Mouse (Mus musculus): ENCODE data around the gene Arsa. TPM values are rescaled to one million over a fixed set of nuclear protein-coding genes. Genes with fewer than 3 reads are reported as not detected.

The Arsa gene
- polyA plus RNA-seq, 1 experiment from 2014 or later: 18.8 TPM

DNA sequence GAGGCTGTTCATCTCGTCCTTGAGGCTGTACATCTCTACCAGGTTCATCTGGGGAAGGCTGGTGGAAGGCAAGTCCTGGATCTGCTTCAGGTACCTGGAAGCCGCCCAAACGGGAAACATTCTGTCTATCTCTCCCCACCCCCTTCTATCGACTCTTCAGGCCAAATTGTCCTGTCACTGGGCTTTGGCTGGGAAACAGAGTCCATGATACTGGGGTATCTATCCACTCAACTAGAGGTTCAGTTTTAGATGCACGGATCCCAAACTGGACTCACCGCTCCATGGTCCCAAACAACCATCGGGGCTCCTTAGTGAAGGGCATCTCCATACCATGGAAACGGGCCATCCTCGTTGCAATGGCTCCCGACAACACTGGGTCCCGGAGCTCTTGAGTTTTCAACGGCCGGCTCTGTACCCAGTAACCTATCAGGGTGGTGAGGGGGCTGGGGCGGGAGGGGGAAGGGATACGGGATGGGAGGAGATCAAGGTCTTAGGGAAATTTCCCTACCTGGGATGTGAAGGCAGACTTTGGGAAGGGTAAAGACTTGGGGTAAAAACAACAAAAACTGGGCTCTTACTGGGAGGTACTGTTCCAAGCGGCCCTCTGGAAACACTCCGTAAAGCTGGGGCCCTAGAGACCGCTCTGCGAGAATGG is 49.0 kb downstream of the Arsa start:
- no peaks in the 10 kb centered on the region for H3K9me3 ChIP-seq
- no peak overlapping the region for H3K9ac ChIP-seq
- peak overlapping the region; percentile 94 for H3K4me2 ChIP-seq
- WGBS: 81% methylated on average over 19 of the region's 19 CpGs
- peak overlapping the region; percentile 73 for H3K4me3 ChIP-seq (replicated peaks)
- H3K4me1 ChIP-seq: peaks cover 7% of the 10 kb centered on the region
- 0 out of 2 replicates have a peak, but pooled peaks cover 4% of the 10 kb centered on the region for H3K36me3 ChIP-seq
- H3K27ac ChIP-seq: no peak overlapping the region
- H3K27me3 ChIP-seq (replicated peaks): no peaks in the 10 kb centered on the region
- ATAC-seq (ENCODE audit: insufficient read depth, low FRiP score, low read depth): no peak

DNA sequence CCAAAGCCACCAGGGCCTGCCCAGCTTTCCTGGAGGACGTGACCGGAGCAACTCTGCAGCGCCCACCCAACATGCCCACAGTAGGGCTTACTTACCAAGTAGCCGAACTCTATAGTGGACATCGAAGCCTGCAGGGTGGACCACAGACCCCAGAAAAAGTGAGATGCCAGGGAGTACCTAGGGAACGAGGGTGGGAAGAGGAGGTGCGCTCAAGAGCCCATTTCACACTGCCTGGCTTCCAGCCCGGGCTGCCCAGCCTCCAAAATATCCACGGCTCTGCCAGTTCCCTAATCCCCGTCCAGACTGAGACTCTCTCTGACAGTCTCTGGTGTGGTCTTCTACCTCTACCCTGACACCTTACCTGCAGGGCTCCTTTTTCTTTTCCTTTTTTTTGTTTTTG is 50.5 kb downstream of the Arsa start:
- Histone ChIP-seq H3K9ac (no peak overlapping the region), H3K4me3 (replicated peaks) (no peak overlapping the region), H3K9me3 (no peaks in the 10 kb centered on the region), H3K36me3 (0 out of 2 replicates have a peak, but pooled peaks cover 4% of the 10 kb centered on the region), H3K27me3 (replicated peaks) (no peaks in the 10 kb centered on the region), H3K4me2 (no peak overlapping the region), H3K27ac (no peak overlapping the region), H3K4me1 (peaks cover 7% of the 10 kb centered on the region)
- no peak for ATAC-seq (ENCODE audit: insufficient read depth, low FRiP score, low read depth)
- WGBS: 91% methylated on average over 10 of the region's 10 CpGs

GRCm38 (mm10) chr15:89425711-89426121 is 51.5 kb downstream of the Arsa start, which contains the start of gene Cpt1b:
Cpt1b (minus strand) TSS chr15:89425863.
- WGBS: 33% methylated on average over 6 of the region's 6 CpGs
- Histone ChIP-seq H3K27me3 (replicated peaks) (no peaks in the 10 kb centered on the region), H3K27ac (no peak within 1 kb of the TSS), H3K9ac (no peak within 1 kb of the TSS), H3K4me2 (no peak within 1 kb of the TSS), H3K4me3 (replicated peaks) (no peak within 1 kb of the TSS), H3K36me3 (0 out of 2 replicates have a peak, but pooled peaks cover 4% of the 10 kb centered on the region), H3K4me1 (peaks cover 7% of the 10 kb centered on the region), H3K9me3 (no peaks in the 10 kb centered on the region)
- ATAC-seq (ENCODE audit: insufficient read depth, low FRiP score, low read depth): no peak

DNA sequence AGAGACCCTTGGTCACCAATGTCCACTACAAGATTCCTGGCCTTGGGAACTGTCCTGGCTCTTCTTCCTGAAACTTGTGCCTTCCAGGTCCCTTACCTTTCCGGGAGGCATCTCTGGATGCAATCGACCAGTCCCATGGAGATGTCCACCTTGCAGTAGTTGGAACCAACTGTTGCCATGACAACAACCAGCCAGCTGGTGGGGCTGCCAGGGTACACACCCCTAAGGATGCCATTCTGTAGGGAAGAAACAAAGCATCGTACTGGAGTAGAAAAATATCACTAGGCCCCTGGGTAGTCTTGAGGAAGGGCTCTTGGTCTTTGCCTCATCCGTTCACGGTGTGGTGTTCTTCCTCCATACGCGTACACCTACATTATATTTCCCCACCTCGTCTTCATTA is 52.6 kb downstream of the Arsa start:
- H3K27ac ChIP-seq: no peak overlapping the region
- no peak overlapping the region for H3K4me2 ChIP-seq
- no peak for ATAC-seq (ENCODE audit: insufficient read depth, low FRiP score, low read depth)
- H3K9me3 ChIP-seq: no peaks in the 10 kb centered on the region
- peaks cover 9% of the 10 kb centered on the region; the same call in 1 of the 2 replicates for H3K36me3 ChIP-seq
- H3K9ac ChIP-seq: no peak overlapping the region
- H3K4me3 ChIP-seq (replicated peaks): no peak overlapping the region
- no peaks in the 10 kb centered on the region for H3K27me3 ChIP-seq (replicated peaks)
- peaks cover 7% of the 10 kb centered on the region for H3K4me1 ChIP-seq
- WGBS: 80% methylated on average over 8 of the region's 8 CpGs

Other genes starting within 250 kb of the Arsa start
- 45.3 and 45.9 TPM in 2 replicates for gene Sbf1, start 162.1 kb downstream of the Arsa start, polyA plus RNA-seq (2015; fragmentation: Nextera tagmentation; extraction: Ambion mirVana)
- 0.76 and 1.1 TPM in 2 replicates for gene Adm2, start 154.7 kb downstream of the Arsa start, polyA plus RNA-seq (2015; fragmentation: Nextera tagmentation; extraction: Ambion mirVana)
- gene Miox, start 143.0 kb downstream of the Arsa start, polyA plus RNA-seq (2015; fragmentation: Nextera tagmentation; extraction: Ambion mirVana): 0.53 and 0.71 TPM in 2 replicates
- gene Lmf2, start 121.8 kb downstream of the Arsa start, polyA plus RNA-seq (2015; fragmentation: Nextera tagmentation; extraction: Ambion mirVana): 57.3 and 62.3 TPM in 2 replicates
- 127 and 141 TPM in 2 replicates for gene Ncaph2, start 121.7 kb downstream of the Arsa start, polyA plus RNA-seq (2015; fragmentation: Nextera tagmentation; extraction: Ambion mirVana)
- gene Sco2, start 103.6 kb downstream of the Arsa start, polyA plus RNA-seq (2015; fragmentation: Nextera tagmentation; extraction: Ambion mirVana): 6.7 and 7.3 TPM in 2 replicates
- 1.3 and 1.5 TPM in 2 replicates for gene Tymp, start 100.4 kb downstream of the Arsa start, polyA plus RNA-seq (2015; fragmentation: Nextera tagmentation; extraction: Ambion mirVana)
- gene Odf3b, start 98.1 kb downstream of the Arsa start, polyA plus RNA-seq (2015; fragmentation: Nextera tagmentation; extraction: Ambion mirVana): 0.48 and 0.84 TPM in 2 replicates
- not detected in 2 replicates for gene Klhdc7b, start 92.5 kb downstream of the Arsa start, polyA plus RNA-seq (2015; fragmentation: Nextera tagmentation; extraction: Ambion mirVana)
- not detected in 2 replicates for gene Syce3, start 66.9 kb downstream of the Arsa start, polyA plus RNA-seq (2015; fragmentation: Nextera tagmentation; extraction: Ambion mirVana)
- gene Cpt1b, start 51.6 kb downstream of the Arsa start, polyA plus RNA-seq (2015; fragmentation: Nextera tagmentation; extraction: Ambion mirVana): 0.63 and 0.66 TPM in 2 replicates
- 3.6 and 4.2 TPM in 2 replicates for gene C730034F03Rik, start 47.8 kb downstream of the Arsa start, polyA plus RNA-seq (2015; fragmentation: Nextera tagmentation; extraction: Ambion mirVana)
- not detected in 2 replicates for gene Gm44502, start 47.7 kb downstream of the Arsa start, polyA plus RNA-seq (2015; fragmentation: Nextera tagmentation; extraction: Ambion mirVana)
- gene Chkb, start 47.5 kb downstream of the Arsa start, polyA plus RNA-seq (2015; fragmentation: Nextera tagmentation; extraction: Ambion mirVana): 51.3 and 55.5 TPM in 2 replicates
- 3.7 and 3.8 TPM in 2 replicates for gene Mapk8ip2, start 23.5 kb downstream of the Arsa start, polyA plus RNA-seq (2015; fragmentation: Nextera tagmentation; extraction: Ambion mirVana)
- gene Shank3, start 22.2 kb upstream of the Arsa start, polyA plus RNA-seq (2015; fragmentation: Nextera tagmentation; extraction: Ambion mirVana): 1.7 and 1.9 TPM in 2 replicates
- 0.14 and 0.23 TPM in 2 replicates for gene Acr, start 90.9 kb upstream of the Arsa start, polyA plus RNA-seq (2015; fragmentation: Nextera tagmentation; extraction: Ambion mirVana)
- gene Rabl2, start 114.5 kb upstream of the Arsa start, polyA plus RNA-seq (2015; fragmentation: Nextera tagmentation; extraction: Ambion mirVana): 34.6 and 37.6 TPM in 2 replicates